Mouse (Mus musculus) stomach, postnatal 0 days (tissue): Measurements from ENCODE around the gene Gm44579. TPM values are rescaled to one million over a fixed set of nuclear protein-coding genes. Genes with fewer than 3 reads are reported as not detected.
A peak's percentile ranks its signal among the peaks of the same experiment; 100 is the strongest.

Experiments used
- ATAC-seq: fragments of 200-750 bp; cut with Nextera tagmentation; 2 replicates; pipeline ENCODE4 v1.8.0; 2017; ENCODE audit not compliant: low FRiP score, low TSS enrichment
- DNase-seq: peaks from one replicate; pipeline ENCODE4 v3.0.0-alpha.2; 2016; ENCODE audit warnings: low spot score
- H3K27ac ChIP-seq: fragments of 300-500 bp; sonication (generic); replicated peaks from 2 replicates; pipeline ENCODE4 v1.5.1; 2014; ENCODE audit warnings: mild to moderate bottlenecking, control low read depth
- H3K27me3 ChIP-seq: fragments of 300-500 bp; sonication (generic); 2 replicates; pipeline ENCODE4 v1.6.1; 2014; ENCODE audit warnings: low read length; ENCODE audit not compliant: control insufficient read depth, insufficient read depth
- H3K36me3 ChIP-seq: fragments of 300-500 bp; sonication (generic); 2 replicates; pipeline ENCODE4 v1.6.1; 2014; ENCODE audit warnings: low read length, mixed read lengths; ENCODE audit not compliant: control insufficient read depth, insufficient read depth
- H3K4me1 ChIP-seq: fragments of 300-500 bp; sonication (generic); replicated peaks from 2 replicates; pipeline ENCODE4 v1.6.1; 2014; ENCODE audit warnings: antibody characterized with exemption; ENCODE audit not compliant: control insufficient read depth, insufficient read depth
- H3K4me2 ChIP-seq: fragments of 300-500 bp; sonication (generic); replicated peaks from 2 replicates; pipeline ENCODE4 v1.6.1; 2014; ENCODE audit warnings: low read depth, mild to moderate bottlenecking, control low read depth, moderate library complexity
- H3K4me3 ChIP-seq: fragments of 300-500 bp; sonication (generic); 2 replicates; pipeline ENCODE4 v1.5.1; 2014; ENCODE audit warnings: low read depth, low read length, control low read depth
- H3K9ac ChIP-seq: fragments of 300-500 bp; sonication (generic); 2 replicates; pipeline ENCODE4 v1.6.1; 2014; ENCODE audit warnings: mild to moderate bottlenecking, low read length, control low read depth, mixed read lengths
- H3K9me3 ChIP-seq: fragments of 300-500 bp; sonication (generic); 2 replicates; pipeline ENCODE4 v1.6.1; 2016; ENCODE audit warnings: low read length; ENCODE audit not compliant: control insufficient read depth
- CTCF ChIP-seq: IDR thresholded peaks from 2 replicates; pipeline ENCODE4 v1.5.1; 2016; ENCODE audit warnings: antibody characterized with exemption, low read depth, mild to moderate bottlenecking, moderate library complexity
- EP300 ChIP-seq: optimal IDR thresholded peaks from 2 replicates; pipeline ENCODE3; 2016; ENCODE audit warnings: antibody characterized with exemption
- WGBS: fragments of 180-500 bp; shearing (Covaris S2); extraction: QIAGEN DNeasy Blood & Tissue Kit; methylation state at CpG from one replicate; pipeline ENCODE4 v1.1.7; 2014; 5-methylcytosine and 5-hydroxymethylcytosine counted together
- polyA plus RNA-seq: library from polyadenylated mRNA; unstranded; fragments of >200 nt; fragmentation: Nextera tagmentation; extraction: Ambion mirVana; gene quantifications from 2 replicates; pipeline ENCODE4 v1.2.1, GENCODE M21; 2015

Gm44579 gene
- polyA plus RNA-seq, 1 experiment from 2014 or later = not detected

DNA sequence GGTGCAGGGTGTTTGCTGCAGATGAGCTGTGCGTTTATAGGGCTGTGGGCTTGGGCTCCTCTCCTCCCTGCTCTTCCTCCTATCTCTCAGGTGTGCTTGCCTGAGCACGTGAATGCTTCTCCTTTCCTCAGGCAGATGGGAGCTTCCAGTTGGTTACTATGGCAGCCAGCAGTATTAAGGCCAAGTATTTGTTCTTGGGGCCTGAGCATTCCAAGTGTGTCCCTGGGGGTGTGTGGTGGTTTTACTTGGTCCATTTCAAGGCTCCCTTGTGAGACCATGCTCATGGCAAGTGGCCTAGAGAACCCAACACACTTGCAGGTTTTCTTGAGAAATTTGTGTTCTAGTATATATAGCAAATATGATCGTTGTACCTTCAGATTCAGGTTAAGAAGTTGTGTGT, 25.3 kb downstream of the Gm44579 start, which contains the start of gene Olfr288:
Olfr288 (minus strand) TSS at position 101 of the 400 bp plus-strand sequence.
- no peak for DNase-seq
- no peaks in the 10 kb centered on the region for H3K27me3 ChIP-seq
- TF ChIP-seq CTCF (no peak), EP300 (no peak)
- no peaks in the 10 kb centered on the region for H3K9me3 ChIP-seq
- H3K9ac ChIP-seq = no peak within 1 kb of the TSS
- H3K36me3 ChIP-seq = no peaks in the 10 kb centered on the region
- no peak within 1 kb of the TSS for H3K4me3 ChIP-seq
- 70% methylated on average over 3 of the region's 3 CpGs for WGBS
- no peak for ATAC-seq
- H3K27ac ChIP-seq = no peak within 1 kb of the TSS
- no peaks in the 10 kb centered on the region for H3K4me1 ChIP-seq
- no peak within 1 kb of the TSS for H3K4me2 ChIP-seq

DNA sequence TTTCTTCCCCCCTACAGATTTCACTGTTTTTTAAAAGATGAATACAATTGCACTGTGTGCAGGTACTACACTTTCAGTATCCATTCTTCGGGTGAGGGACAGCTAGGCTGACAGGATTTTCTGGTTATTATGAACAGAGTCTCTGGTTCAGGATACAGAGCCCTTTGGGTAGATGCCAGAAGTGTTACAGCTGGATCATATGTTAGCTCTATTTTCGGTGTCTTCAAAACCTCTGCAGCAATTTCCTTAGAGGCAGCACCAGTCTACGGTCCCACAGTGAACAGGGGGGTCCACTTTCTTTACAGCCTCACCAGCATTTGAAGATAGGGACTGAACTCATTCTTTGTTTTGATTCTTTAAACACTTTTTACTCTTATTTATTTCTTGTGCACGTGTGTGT, 36.3 kb downstream of the Gm44579 start:
- Histone ChIP-seq H3K27ac (no peak overlapping the region), H3K36me3 (no peaks in the 10 kb centered on the region), H3K9ac (no peak overlapping the region), H3K9me3 (no peaks in the 10 kb centered on the region), H3K27me3 (no peaks in the 10 kb centered on the region), H3K4me2 (no peak overlapping the region), H3K4me3 (no peak overlapping the region), H3K4me1 (no peaks in the 10 kb centered on the region)
- DNase-seq (no peak), ATAC-seq (no peak)
- no peak for TF ChIP-seq EP300
- no peak for TF ChIP-seq CTCF
- WGBS = 31% methylated on average over 4 of the region's 4 CpGs

DNA sequence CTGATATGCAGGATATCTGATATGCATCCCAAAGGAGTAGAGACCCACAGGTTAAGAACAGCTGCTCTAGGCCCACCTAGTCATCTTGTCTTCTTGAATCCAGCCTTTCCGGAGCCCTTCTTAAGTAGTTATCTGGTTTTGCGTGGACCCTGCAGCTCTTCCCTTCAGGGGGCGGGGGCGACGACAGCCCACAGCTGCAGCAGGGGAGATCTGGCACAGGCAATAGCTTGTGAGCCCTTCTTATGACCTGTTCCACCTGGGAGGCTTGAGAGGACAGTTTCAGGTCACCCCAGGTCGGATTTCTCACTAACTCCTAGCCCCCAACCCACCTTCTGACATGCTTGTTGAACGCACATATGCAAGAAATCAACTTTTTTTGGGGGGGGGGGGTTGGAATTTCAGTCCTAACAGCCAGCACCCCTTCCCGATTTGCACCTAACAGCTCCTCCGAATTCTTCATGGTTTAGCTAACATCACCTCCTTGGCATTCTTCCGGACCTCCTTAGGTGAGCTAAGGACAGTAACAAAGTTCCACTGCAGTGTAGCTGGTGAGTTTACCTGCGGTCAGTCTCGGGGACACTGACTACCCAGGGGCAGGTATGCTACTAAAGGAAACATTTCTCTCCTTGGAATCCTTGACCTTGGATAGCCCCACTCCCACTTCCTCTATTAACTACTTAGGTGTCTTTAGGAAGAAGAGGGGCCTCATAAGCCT, 38.8 kb downstream of the Gm44579 start:
- Histone ChIP-seq H3K27ac (no peak overlapping the region), H3K4me1 (no peaks in the 10 kb centered on the region), H3K27me3 (no peaks in the 10 kb centered on the region), H3K36me3 (no peaks in the 10 kb centered on the region), H3K9ac (no peak overlapping the region), H3K9me3 (no peaks in the 10 kb centered on the region), H3K4me3 (no peak overlapping the region), H3K4me2 (no peak overlapping the region)
- DNase-seq (no peak), ATAC-seq (no peak)
- 66% methylated on average over 12 of the region's 12 CpGs for WGBS
- no peak for TF ChIP-seq EP300
- no peak for TF ChIP-seq CTCF

DNA sequence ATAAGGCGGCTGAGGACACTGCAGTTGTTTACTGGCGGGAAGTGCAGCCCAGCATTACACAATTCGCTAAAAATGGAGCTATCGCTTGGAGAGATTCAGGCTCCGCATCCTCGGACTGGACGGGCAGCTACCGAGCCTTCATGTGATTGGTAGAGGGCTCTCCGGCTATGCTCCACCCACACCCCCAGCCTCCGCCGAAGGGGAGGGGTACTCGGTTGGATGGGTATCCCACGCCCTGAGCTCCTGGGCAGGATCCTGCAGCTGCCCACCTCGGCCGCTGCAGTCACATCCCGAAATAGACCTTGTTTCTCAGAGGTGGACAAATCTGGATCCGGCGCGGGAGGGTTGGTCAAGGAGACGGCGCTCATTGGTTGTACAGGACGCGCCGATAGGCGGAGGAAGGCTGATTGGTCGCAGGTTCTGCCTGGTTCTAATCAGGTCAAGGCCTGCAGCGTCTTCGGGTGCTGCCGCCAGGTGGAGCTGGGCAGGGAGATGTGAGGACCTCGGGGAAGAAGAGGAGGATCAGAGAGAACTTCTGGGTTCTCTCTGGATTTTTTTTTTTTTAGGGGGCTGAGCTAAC, 39.6 kb downstream of the Gm44579 start:
- 0% methylated on average over 30 of the region's 30 CpGs for WGBS
- Histone ChIP-seq H3K27me3 (no peaks in the 10 kb centered on the region), H3K9ac (peak overlapping the region; percentile 19), H3K4me1 (no peaks in the 10 kb centered on the region), H3K36me3 (no peaks in the 10 kb centered on the region), H3K4me3 (peak overlapping the region; percentile 48), H3K27ac (peak overlapping the region; percentile 49; the same call in 1 of the 2 replicates), H3K9me3 (no peaks in the 10 kb centered on the region), H3K4me2 (peak overlapping the region; percentile 54)
- peak; percentile 93 for TF ChIP-seq CTCF
- no peak for TF ChIP-seq EP300
- peak; percentile 98 for ATAC-seq
- DNase-seq = peak; percentile 94

DNA sequence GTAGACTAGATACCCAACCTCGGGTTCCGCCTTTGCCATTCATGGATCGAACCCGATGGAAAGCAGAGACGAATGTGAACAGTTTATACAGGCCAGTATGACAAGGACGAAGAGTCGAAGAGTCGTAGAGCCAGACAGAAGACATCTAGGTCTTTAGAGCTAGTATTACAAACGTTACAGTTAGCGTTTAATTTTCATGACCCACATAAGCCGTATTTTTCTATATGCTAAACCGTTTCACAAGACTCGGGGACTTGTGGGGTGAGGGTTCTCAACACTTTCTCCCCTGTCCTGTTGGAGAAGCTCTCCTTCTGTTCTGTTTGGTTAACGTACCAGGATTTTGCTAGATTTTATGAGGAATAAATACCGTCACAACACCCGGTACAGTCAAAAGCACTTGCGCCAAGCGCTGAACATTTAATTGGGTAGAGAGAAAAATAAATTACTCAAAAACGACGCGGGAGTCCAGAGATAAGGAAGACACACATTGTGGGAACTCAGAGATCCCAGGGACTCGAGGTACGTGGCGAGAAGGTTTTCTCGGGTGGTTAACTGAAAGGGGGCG, 40.1 kb downstream of the Gm44579 start:
- no peaks in the 10 kb centered on the region for H3K36me3 ChIP-seq
- H3K4me3 ChIP-seq = peak overlapping the region; percentile 48
- H3K4me1 ChIP-seq = no peaks in the 10 kb centered on the region
- 7% methylated on average over 26 of the region's 26 CpGs for WGBS
- peak overlapping the region; percentile 54 for H3K4me2 ChIP-seq
- H3K9me3 ChIP-seq = no peaks in the 10 kb centered on the region
- no peak for ATAC-seq
- peak overlapping the region; percentile 19 for H3K9ac ChIP-seq
- peak overlapping the region; percentile 49; the same call in 1 of the 2 replicates for H3K27ac ChIP-seq
- DNase-seq = no peak
- TF ChIP-seq EP300 = no peak
- TF ChIP-seq CTCF = no peak
- no peaks in the 10 kb centered on the region for H3K27me3 ChIP-seq

DNA sequence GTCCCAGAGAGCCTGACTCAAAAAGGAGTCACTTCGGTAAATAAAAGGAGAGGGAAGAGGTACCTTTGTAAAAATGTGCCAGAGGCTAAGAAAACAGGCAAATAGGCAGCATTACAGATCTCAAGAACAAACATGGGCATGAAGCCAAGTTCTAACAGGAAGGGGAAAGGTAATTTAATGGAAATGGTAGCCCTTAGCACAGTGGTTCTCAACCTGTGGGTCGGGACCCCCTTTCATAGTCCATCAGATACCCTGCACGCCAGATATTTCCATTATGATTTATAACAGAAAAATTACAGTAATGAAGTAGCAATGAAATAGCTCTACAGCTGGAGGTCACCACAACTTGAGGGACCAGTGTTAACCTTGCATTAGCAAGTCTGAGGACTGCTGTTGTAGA, 43.5 kb downstream of the Gm44579 start:
- H3K4me2 ChIP-seq = no peak overlapping the region
- no peak overlapping the region for H3K9ac ChIP-seq
- TF ChIP-seq EP300 (no peak), CTCF (no peak)
- no peaks in the 10 kb centered on the region for H3K9me3 ChIP-seq
- WGBS = 49% methylated on average over 3 of the region's 3 CpGs
- no peak overlapping the region for H3K27ac ChIP-seq
- no peaks in the 10 kb centered on the region for H3K36me3 ChIP-seq
- H3K27me3 ChIP-seq = no peaks in the 10 kb centered on the region
- H3K4me1 ChIP-seq = no peaks in the 10 kb centered on the region
- H3K4me3 ChIP-seq = no peak overlapping the region
- ATAC-seq = peak; percentile 13; the same call in 1 of the 2 replicates
- DNase-seq = no peak
